Mouse (Mus musculus): ENCODE results near the gene Clip2.

- TF ChIP-seq POLR2A (IDR thresholded peaks at IDR 0.05; ENCODE audit: low read depth, low read length) (no peak), CTCF (IDR thresholded peaks at IDR 0.05; ENCODE audit: extremely low read depth, insufficient read length, insufficient replicate concordance, low read depth, low read length) (no peak)
These were observed 8.4 kb upstream of the Clip2 start for GRCm38 (mm10) chr5:134560450-134561171.
